Mouse (Mus musculus) thymus, adult 2 months (tissue): Measurements from ENCODE around the gene Llph.

Experiments
- CTCF ChIP-seq: fragments of 200-500 bp; IDR thresholded peaks from 2 replicates; pipeline ENCODE4 v1.5.1; 2012; ENCODE audit warnings: mild to moderate bottlenecking, control low read depth, low read length, moderate library complexity, borderline replicate concordance; ENCODE audit not compliant: control insufficient read depth, poor library complexity, insufficient read depth; ENCODE audit errors: extremely low read depth
- POLR2A ChIP-seq: fragments of 200-500 bp; IDR thresholded peaks from 2 replicates; pipeline ENCODE4 v1.6.1; 2012; ENCODE audit warnings: mild to moderate bottlenecking, low read length, control low read depth, moderate library complexity; ENCODE audit not compliant: control insufficient read depth, poor library complexity, insufficient read depth; ENCODE audit errors: extremely low read depth

DNA sequence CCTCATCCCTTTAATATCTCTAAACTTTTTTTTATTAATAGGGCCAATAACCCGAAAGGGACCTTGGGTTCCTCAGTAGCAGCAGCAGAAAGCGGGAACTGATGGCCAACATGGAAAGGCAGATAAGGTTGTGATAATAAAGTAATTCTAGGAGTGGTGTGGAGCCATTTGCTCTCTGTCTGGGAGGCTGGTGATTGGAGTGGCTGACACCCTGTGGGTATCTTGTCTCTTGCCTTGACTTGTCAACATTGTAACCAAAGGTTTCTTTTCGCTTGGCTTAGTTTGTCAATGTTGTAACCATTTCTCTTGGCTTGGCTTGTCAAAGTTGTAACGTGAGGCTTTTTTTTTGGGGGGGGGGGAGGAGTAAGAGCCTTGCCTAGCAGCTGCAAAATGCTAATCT, 53.5 kb downstream of the Llph start:
- TF ChIP-seq CTCF, result no peak
- TF ChIP-seq POLR2A, result no peak
